Mouse (Mus musculus) heart, postnatal 10 days (tissue): ENCODE measurements around the gene Bglap3. TPM values are rescaled to one million over a fixed set of nuclear protein-coding genes. Genes with fewer than 3 reads are reported as not detected.

ENCODE experiments used
- DNase-seq, 2 experiments: peaks; one replicate each; pipeline ENCODE4 v3.0.0; 2021
- intact Hi-C: fragments of 180-260 bp; cut with DNase I; formaldehyde crosslinking; loops from one replicate; pipeline ENCODE4 v1.15.1; 2025
- total RNA-seq, 2 experiments: library from RNA; stranded (reverse); gene quantifications; 2 replicates each; pipeline ENCODE4 v1.2.3; 2021

The Bglap3 gene
- total RNA-seq, 2 experiments from 2014 or later = not detected

DNA sequence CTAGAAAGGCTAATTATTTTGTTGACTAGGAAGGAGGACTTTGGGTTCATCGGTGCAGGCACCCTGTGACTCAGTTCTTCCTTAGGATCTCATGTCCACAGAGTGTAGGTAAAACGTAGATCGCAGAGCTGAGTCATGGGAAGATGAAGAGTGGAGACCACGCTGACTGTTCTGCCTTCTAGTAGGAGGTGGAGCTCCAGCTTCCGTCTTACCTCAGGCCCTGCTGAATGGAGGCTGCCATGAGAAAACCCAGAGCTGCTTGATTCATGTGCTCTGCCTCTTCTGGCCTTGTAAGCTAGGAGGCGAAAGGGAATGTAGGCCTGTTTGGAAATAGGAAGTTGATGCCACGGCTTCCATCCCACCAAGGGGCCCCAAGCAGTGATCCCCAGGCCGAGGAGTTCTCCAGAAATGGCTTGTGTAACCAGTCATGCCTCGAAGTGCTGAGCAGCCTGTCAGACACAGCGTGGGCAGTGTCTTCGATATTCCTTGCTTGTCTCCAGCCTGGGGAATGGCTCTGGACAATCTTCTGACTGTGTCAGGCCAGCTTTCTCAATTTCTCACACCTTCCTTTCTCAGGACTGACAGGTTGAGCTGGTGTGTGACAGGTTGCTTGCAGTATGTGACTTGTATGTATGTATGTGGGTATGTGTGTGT, 35.0 kb downstream of the Bglap3 start:
- intact Hi-C loops = no loop called here
- no peak for DNase-seq

DNA sequence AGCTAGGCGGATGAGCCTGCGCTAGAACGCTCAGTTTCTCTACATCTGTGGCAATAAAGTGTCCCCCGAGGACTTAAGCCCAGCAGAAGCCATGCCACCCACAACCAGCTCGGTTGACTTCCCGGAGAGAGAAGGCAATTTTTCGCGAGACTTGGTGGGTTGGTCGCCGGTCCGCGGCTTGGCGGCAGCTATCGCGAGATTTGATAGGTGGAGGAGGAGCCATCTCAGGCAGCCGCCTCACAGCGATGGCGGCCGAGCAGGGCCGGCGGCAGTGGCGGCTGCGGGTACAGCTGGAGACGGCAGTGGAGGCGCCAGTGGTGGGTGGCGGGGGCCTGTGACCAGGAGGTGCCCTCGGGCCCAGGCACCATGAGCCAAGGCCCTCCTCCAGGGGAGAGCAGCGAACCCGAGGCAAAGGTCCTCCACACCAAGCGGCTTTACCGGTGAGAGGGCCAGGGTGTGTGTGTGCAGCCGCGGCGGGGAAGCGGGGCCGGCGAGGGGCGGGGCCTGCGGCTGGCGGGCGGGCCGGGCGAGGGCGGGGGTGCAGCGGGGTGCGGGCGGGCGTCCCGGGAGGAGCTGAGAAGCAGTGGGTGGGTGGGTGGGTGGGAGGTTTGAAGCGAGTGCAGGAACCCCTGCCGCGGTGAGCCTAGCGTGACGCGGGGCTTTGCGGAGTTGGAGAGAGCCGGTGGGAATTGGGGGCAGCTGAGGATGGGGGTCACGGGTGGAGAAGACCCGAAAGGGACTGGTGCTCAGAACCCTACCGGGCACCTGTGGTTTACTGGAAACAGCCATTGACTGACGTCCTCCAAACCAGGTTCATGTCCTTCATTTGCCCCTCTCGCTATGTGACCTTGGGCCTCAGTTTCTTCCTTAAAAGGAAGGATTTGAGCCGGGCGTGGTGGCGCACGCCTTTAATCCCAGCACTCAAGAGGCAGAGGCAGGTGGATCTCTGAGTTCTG, 36.2 kb downstream of the Bglap3 start, which contains the start of the genes Tmem79 and Smg5:
TSS of gene Tmem79 (minus strand) at position 91 of the 956 bp plus-strand sequence.
TSS of gene Smg5 (plus strand) at position 203 of the 956 bp plus-strand sequence.
- intact Hi-C loops = no loop called here
- DNase-seq = peak; percentile 98

DNA sequence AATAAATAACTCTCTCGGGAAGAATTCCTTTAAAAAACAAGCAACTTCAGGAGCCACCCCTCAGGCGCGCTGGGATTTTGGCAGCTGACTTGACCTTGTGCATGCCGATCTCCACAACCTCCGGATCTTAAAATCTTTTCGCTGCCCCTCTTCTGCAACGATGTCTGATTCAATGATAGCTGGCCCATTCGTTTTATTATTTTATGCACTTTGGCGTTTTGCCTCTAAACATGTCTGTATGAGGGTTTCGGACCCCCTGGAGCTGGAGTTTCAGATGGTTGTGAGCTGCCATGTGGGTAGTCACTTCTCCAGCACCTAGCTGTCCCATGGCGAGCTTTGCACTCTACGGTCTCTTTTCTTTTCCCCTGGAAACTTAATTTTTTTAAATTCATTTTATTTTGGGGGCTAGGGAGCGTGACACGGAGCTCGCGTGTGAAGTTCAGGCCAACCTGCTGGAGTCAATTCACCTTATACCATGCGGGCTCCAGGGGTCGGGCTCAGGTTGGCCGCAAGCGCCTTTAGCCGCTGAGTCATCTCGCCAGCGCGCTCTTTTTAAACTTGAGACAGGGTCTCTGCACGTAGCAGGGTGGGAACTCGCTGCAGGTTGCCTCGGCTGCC, 37.0 kb downstream of the Bglap3 start:
- DNase-seq = peak in 1 of 2 experiments; percentile 48
- intact Hi-C loops = no loop called here

DNA sequence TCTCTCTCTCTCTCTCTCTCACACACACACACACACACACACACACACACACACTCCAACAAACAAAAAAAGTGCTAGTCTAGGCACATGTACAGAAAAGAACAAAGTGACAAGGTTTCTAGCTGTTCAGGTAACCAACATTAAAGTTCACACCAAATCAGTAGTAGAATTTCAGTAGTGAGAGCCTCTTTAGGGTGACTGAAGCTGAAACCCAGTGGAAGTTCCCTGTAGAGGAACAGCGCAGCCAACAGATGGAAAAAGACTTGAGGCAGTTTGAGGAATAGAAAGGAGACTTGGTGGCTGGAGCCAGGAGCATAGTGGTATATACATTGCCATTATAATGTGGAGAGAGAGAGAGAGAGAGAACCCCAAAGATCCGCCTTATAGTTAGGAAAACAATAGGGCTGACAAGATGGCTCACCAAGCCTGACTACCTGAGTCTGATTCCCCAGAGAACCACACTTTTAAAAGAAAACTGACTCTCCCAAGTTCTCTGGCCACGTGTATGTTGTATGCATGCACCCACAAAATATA, 37.6 kb downstream of the Bglap3 start:
- no peak for DNase-seq
- intact Hi-C loops = no loop called here

DNA sequence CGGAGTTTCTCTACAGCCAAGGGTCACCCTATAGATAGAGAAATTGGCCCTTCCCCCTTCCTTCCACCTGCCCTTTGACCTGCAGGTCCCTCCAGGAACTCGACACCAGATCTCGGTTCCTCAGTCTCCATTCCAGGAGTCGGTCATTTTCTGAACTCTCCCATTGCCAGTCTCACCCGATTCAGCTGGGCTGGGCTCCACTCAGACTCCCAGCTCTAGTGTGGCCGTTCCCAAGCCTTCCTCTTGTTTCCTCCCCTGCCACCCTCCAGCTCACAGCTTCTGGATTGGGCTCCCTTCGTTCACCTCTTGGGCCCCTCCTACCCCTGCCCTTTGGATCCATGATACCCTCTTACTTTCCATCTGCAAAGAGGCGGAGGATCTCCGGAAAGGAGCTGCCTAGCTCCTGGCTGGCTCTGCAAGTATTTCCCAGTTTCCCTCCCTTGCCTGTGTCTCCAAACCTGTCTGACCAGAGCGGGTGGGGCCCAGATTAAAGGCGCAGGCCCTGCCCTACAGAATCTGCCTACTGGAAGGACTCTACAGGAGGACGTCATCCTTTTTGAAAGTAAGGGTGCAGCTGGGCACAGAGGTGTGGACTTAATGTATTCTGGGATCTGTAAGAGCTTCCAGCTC, 38.4 kb downstream of the Bglap3 start:
- no peak for DNase-seq

DNA sequence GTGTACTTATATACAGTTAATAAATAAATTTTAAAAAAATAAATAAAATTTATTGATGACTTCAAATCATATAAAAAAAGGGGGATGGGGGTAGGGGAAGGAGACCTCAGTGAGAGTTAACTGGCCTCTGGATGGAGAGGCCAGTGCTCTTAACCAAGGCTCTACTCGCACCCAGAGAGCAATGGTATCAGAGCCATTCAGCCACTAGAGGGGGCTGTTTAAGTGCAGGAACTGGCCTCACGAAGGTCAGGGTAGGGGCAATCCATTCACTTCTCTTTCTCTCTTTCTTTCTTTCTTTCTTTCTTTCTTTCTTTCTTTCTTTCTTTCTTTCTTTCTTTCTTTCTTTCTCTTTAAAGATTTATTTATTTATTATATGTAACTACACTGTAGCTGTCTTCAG, 41.3 kb downstream of the Bglap3 start:
- intact Hi-C loops = no loop called here
- peak; percentile 29 to 59 for DNase-seq

More for the DNA sequence above, 38.4 kb downstream of the Bglap3 start:
- intact Hi-C loops = no loop called here

DNA sequence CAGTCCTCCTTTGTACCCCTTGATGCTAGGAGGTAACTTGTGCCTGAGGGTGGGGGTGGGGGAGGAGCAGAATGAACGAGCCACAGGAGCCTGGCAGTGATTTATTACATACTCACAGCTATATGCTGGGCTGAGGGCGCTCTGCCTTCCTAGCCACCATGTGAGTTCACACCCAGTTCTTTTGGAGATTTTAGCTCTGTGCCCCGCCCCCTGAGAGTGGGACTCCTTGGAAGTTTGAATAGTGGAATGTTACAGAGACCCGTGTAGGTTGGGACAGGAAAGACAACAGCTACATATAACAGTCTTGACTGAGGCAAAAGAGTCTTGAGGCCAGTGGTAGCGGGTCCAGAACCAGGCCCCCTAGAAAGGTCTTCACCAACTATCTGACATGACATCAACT, 43.6 kb downstream of the Bglap3 start:
- no peak for DNase-seq
- intact Hi-C loops = no loop called here

DNA sequence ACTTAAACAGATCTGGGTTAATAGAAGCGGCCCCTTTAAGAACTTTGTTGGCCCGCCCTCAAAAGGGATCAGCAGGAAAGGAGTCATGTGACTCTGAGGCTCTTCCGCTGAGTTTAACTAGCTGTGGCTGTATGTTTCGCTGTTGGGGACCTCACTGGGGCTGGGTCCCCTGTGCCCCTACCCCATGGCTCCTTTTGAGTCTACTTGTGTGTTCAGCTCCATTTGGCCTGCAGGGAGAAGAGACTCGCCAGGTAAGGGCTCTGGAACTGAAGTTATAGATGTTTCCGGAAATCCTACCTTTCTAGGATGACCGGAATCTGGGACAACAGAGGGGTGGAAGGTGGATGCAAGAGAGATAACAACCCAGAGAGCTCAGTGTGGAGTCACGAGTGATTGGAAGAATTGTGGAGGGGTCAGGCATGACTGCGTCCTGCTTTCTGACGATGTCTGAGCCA, 47.6 kb downstream of the Bglap3 start, which contains the start of gene Glmp:
TSS of gene Glmp (plus strand) at position 73 of the 455 bp plus-strand sequence.
- intact Hi-C loops = no loop called here
- peak; percentile 67 to 81 for DNase-seq

Other genes starting within 250 kb of the Bglap3 start
- 100 to 1,000 TPM; 121 to 133 TPM for gene Mef2d, start 230.4 kb downstream of the Bglap3 start, total RNA-seq
- gene Rhbg, start 118.0 kb downstream of the Bglap3 start, total RNA-seq = not detected
- under 1 TPM in 1 of 2 experiments, not detected in 1; 0.29 TPM for gene Gm38392, start 85.5 kb downstream of the Bglap3 start, total RNA-seq
- 1 to 10 TPM; 4.6 to 5.6 TPM for gene Tsacc, start 75.7 kb downstream of the Bglap3 start, total RNA-seq
- 100 to 1,000 TPM; 194 to 221 TPM for gene Cct3, start 75.6 kb downstream of the Bglap3 start, total RNA-seq
- gene Glmp, start 47.7 kb downstream of the Bglap3 start, total RNA-seq = 10 to 100 TPM; 86.1 to 99.6 TPM
- 1 to 10 TPM; 1.4 to 1.9 TPM for gene Tmem79, start 36.6 kb downstream of the Bglap3 start, total RNA-seq
- 10 to 100 TPM; 41.1 to 46.1 TPM for gene Smg5, start 36.5 kb downstream of the Bglap3 start, total RNA-seq
- gene Paqr6, start 8.2 kb downstream of the Bglap3 start, total RNA-seq = 1 to 10 TPM in 1 of 2 experiments, under 1 TPM in 1; 0.35 to 1.3 TPM
- gene Bglap2, start 6.0 kb upstream of the Bglap3 start, total RNA-seq = not detected
- gene Bglap, start 11.7 kb upstream of the Bglap3 start, total RNA-seq = not detected
- gene Pmf1, start 37.6 kb upstream of the Bglap3 start, total RNA-seq = 10 to 100 TPM; 43.4 to 49.5 TPM
- gene Slc25a44, start 52.4 kb upstream of the Bglap3 start, total RNA-seq = 10 to 100 TPM; 15.2 to 16.3 TPM
- gene Sema4a, start 88.4 kb upstream of the Bglap3 start, total RNA-seq = 1 to 10 TPM; 1.8 to 1.9 TPM
- gene Lmna, start 137.2 kb upstream of the Bglap3 start, total RNA-seq = 100 to 1,000 TPM; 164 to 173 TPM
- 1 to 10 TPM; 3.4 to 6.3 TPM for gene Mex3a, start 159.7 kb upstream of the Bglap3 start, total RNA-seq
- not detected for gene Rab25, start 175.6 kb upstream of the Bglap3 start, total RNA-seq
- gene Lamtor2, start 180.3 kb upstream of the Bglap3 start, total RNA-seq = 10 to 100 TPM; 87.3 to 94.0 TPM
- gene Ubqln4, start 181.0 kb upstream of the Bglap3 start, total RNA-seq = 10 to 100 TPM; 56.5 to 57.2 TPM
- 100 to 1,000 TPM; 127 to 130 TPM for gene Ssr2, start 203.1 kb upstream of the Bglap3 start, total RNA-seq
- 10 to 100 TPM; 89.5 to 96.3 TPM for gene Arhgef2, start 233.2 kb upstream of the Bglap3 start, total RNA-seq